Mouse (Mus musculus) cerebellum, postnatal 4 days (tissue): ENCODE measurements at regions not wholly inside any gene's neighbourhood (a gene's known extent, or its start where the extent isn't known, plus 50 kb on each side); places are given as distances from the start of the nearest gene placed in this dataset.

ENCODE experiments used
- DNase-seq, 2 experiments: peaks; one replicate each; pipeline ENCODE4 v3.0.0; 2022; ENCODE audit warnings: low spot score in 2 of 2, mixed read lengths in 1 of 2

GRCm38 (mm10) chr17:69821473-69821872 is 147.4 kb upstream of the Dlgap1 start:
- no peak for DNase-seq

- DNase-seq = no peak
Observed at GRCm38 (mm10) chr17:69821901-69822300, 147.0 kb upstream of the Dlgap1 start.

- DNase-seq = no peak
Observed at GRCm38 (mm10) chr17:69822921-69823320, 146.0 kb upstream of the Dlgap1 start.

GRCm38 (mm10) chr17:69841308-69841707 is 127.6 kb upstream of the Dlgap1 start:
- DNase-seq = no peak

- no peak for DNase-seq
Observed at GRCm38 (mm10) chr17:69848306-69848705, 120.6 kb upstream of the Dlgap1 start.

- no peak for DNase-seq
Observed at GRCm38 (mm10) chr17:69850075-69850474, 118.8 kb upstream of the Dlgap1 start.

GRCm38 (mm10) chr17:69879958-69880357 is 88.9 kb upstream of the Dlgap1 start:
- peak in 1 of 2 experiments; percentile 44 for DNase-seq

- DNase-seq = no peak
Observed at GRCm38 (mm10) chr17:69893980-69894379, 74.9 kb upstream of the Dlgap1 start.
